Comparison of ENCODE assay signal across 8 mouse cellular contexts in the genomic region with DNA sequence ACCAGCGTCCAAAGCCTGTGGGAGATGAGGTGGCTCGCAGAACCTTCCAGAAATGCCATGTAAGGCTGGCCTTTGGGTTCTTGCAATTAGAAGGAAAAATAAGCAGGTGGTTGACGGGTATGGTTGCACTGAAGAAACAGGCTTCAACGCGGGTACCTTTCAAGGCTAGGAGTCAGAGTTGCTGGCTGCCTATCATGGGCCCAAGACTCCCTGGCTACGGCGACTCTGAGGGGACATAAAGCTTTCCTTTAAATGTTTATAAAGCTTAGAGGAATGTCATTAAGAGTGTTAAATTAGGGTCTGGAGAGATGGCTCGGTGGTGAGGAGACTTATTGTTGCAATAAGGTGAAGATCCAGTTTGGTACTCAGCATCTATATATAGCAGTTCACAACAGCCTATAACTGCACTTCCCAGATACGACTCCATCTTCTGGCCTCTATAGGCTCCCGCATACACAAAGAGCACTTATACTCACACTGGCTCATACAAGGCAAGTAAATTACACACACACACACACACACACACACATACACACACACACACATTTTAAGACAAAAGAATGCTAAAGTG. TPM values are rescaled to one million over a fixed set of nuclear protein-coding genes. Genes with fewer than 3 reads are reported as not detected.
DNase-seq lines count a peak whose midpoint lies in the region; ATAC-seq lines count a peak whose summit lies in the region.

No protein-coding gene starts in this region.

- H3K27ac ChIP-seq in hindbrain, embryonic 11.5 days (ENCODE audit: low read depth, low read length) = no peak overlapping the region

- 47% methylated on average over 10 of the region's 10 CpGs for WGBS in hindbrain, embryonic 11.5 days

- intact Hi-C loops in left cerebral cortex, postnatal 14 days (cut with DNase I) = loop anchor here (1.0 kb wide), 3 partner anchors 220 to 331 kb away; no protein-coding TSS in a partner anchor

- no peaks in the 10 kb centered on the region for H3K9me3 ChIP-seq in hindbrain, embryonic 11.5 days (ENCODE audit: control insufficient read depth, low read length)

- H3K4me1 ChIP-seq in hindbrain, embryonic 11.5 days (replicated peaks; ENCODE audit: control insufficient read depth, insufficient read depth, low read length) = no peaks in the 10 kb centered on the region

- H3K36me3 ChIP-seq in hindbrain, embryonic 11.5 days (ENCODE audit: control insufficient read depth, insufficient read depth, low read length) = no peaks in the 10 kb centered on the region

- peak; percentile 65 for ATAC-seq in hindbrain, embryonic 11.5 days (ENCODE audit: low FRiP score)
- peak; percentile 55; the same call in 1 of the 2 replicates for ATAC-seq in megakaryocyte-erythroid progenitor cell, adult 5-6 weeks (replicated peaks; ENCODE audit: low FRiP score, low TSS enrichment, poor library complexity, severe bottlenecking)

- peak overlapping the region; percentile 43 for H3K4me2 ChIP-seq in hindbrain, embryonic 11.5 days (replicated peaks; ENCODE audit: low read depth, low read length)

- peak overlapping the region; percentile 21 for H3K4me3 ChIP-seq in hindbrain, embryonic 11.5 days (ENCODE audit: low read depth, low read length)

- H3K27me3 ChIP-seq in hindbrain, embryonic 11.5 days (ENCODE audit: control insufficient read depth, insufficient read depth, low read length) = no peaks in the 10 kb centered on the region

- peak overlapping the region; percentile 52; the same call in 1 of the 2 replicates for H3K9ac ChIP-seq in hindbrain, embryonic 11.5 days (ENCODE audit: low read depth, low read length)

- DNase-seq in left cerebral cortex, postnatal 14 days (ENCODE audit: low spot score in 2 of 2) = peak; percentile 38 to 40
- no peak for DNase-seq in left cerebral cortex, adult 8-10 months (ENCODE audit: low spot score in 2 of 2)
- peak; percentile 18 for DNase-seq in brain, embryonic 18.5 days (ENCODE audit: low read depth, low spot score)
- DNase-seq in hindbrain, embryonic 11.5 days (ENCODE audit: low spot score) = no peak
- no peak for DNase-seq in frontal cortex, postnatal 25 days (ENCODE audit: low spot score in 2 of 2)
- no peak for DNase-seq in urinary bladder, adult 18-20 months (ENCODE audit: low spot score in 2 of 2)
- DNase-seq in ovary, postnatal 36 days (ENCODE audit: low spot score) = no peak

RNA-seq across cellular contexts. Expression of gene Tmco5, which starts 21.9 kb away (rescaled TPM):
- 1 to 10 TPM; 3.0 to 4.4 TPM for total RNA-seq in left cerebral cortex, postnatal 14 days (2021)
- 1 to 10 TPM in 3 of 4 experiments, under 1 TPM in 1; 0.44 to 2.9 (median 1.6) TPM for total RNA-seq in left cerebral cortex, adult 8-10 months (2022)
- polyA plus RNA-seq in hindbrain, embryonic 11.5 days (2014; fragmentation: Nextera tagmentation; extraction: Ambion mirVana) = not detected in 2 replicates
- not detected in 2 replicates for total RNA-seq in megakaryocyte-erythroid progenitor cell, adult 5-6 weeks (2014; fragmentation: Nextera tagmentation)
- not detected in 2 replicates for total RNA-seq in megakaryocyte-erythroid progenitor cell, adult 5-6 weeks (2017)

Comparison
In these comparisons a context has a peak if more than half of its experiments do, and no peak if none do; other contexts are left out.
1. DNase-seq: peak in left cerebral cortex, postnatal 14 days (2 of 2) and brain, embryonic 18.5 days (single experiment); none in left cerebral cortex, adult 8-10 months (0 of 2), hindbrain, embryonic 11.5 days (single experiment), frontal cortex, postnatal 25 days (0 of 2), urinary bladder, adult 18-20 months (0 of 2) and ovary, postnatal 36 days (single experiment).